Mouse (Mus musculus) liver, embryonic 14.5 days (tissue): ENCODE measurements at regions not wholly inside any gene's neighbourhood (a gene's known extent, or its start where the extent isn't known, plus 50 kb on each side); places are given as distances from the start of the nearest gene placed in this dataset.
"Not testable (repeated sequence)": the region's sequence is repeated elsewhere in the genome, so short reads cannot be mapped to it uniquely, and the experiment has no call there.

Source experiments
- ATAC-seq: fragments of 200-750 bp; cut with Nextera tagmentation; 2 replicates; pipeline ENCODE4 v1.8.0; 2017; ENCODE audit warnings: moderate number of reproducible peaks, mild to moderate bottlenecking, moderate library complexity; ENCODE audit not compliant: insufficient read depth
- DNase-seq, 3 experiments: peaks; one replicate each; pipeline ENCODE4 v3.0.0-alpha.2; 2012 to 2013; ENCODE audit warnings: low read depth in 3 of 3, low spot score in 3 of 3
- H3K27ac ChIP-seq: fragments of 300-500 bp; sonication (generic); 2 replicates; pipeline ENCODE4 v1.5.1; 2014; ENCODE audit warnings: moderate library complexity, mild to moderate bottlenecking, control low read depth, inconsistent platforms
- H3K27me3 ChIP-seq: fragments of 300-500 bp; sonication (generic); 2 replicates; pipeline ENCODE4 v1.6.1; 2014; ENCODE audit warnings: mild to moderate bottlenecking, low read length, moderate library complexity; ENCODE audit not compliant: control insufficient read depth, insufficient read depth
- H3K36me3 ChIP-seq: fragments of 300-500 bp; sonication (generic); replicated peaks from 2 replicates; pipeline ENCODE4 v1.6.1; 2014; ENCODE audit warnings: low read depth; ENCODE audit not compliant: control insufficient read depth, insufficient read depth
- H3K4me1 ChIP-seq, 2 experiments: fragments of 200-500 bp in 1 of 2; fragments of 300-500 bp in 1 of 2; sonication (generic) in 1 of 2; replicated peaks; 2 replicates each; pipeline ENCODE4 v1.6.1; 2012 to 2014; ENCODE audit warnings: antibody characterized with exemption in 1 of 2, inconsistent platforms in 1 of 2, low read length in 1 of 2; ENCODE audit not compliant: control insufficient read depth in 2 of 2, insufficient read depth in 2 of 2
- H3K4me2 ChIP-seq: fragments of 300-500 bp; sonication (generic); 2 replicates; pipeline ENCODE4 v1.6.1; 2014; ENCODE audit warnings: low read depth, mild to moderate bottlenecking, control low read depth, moderate library complexity
- H3K4me3 ChIP-seq, 2 experiments: fragments of 200-500 bp in 1 of 2; fragments of 300-500 bp in 1 of 2; sonication (generic) in 1 of 2; 2 replicates each; pipeline ENCODE4 v1.5.1; 2012 to 2014; ENCODE audit warnings: low read depth in 2 of 2, low read length in 2 of 2, mild to moderate bottlenecking in 2 of 2, control low read depth in 1 of 2, inconsistent platforms in 1 of 2, moderate library complexity in 1 of 2; ENCODE audit not compliant: insufficient read depth in 1 of 2
- H3K9ac ChIP-seq: fragments of 300-500 bp; sonication (generic); replicated peaks from 2 replicates; pipeline ENCODE4 v1.6.1; 2014; ENCODE audit warnings: mild to moderate bottlenecking, control low read depth, moderate library complexity
- H3K9me3 ChIP-seq: fragments of 300-500 bp; sonication (generic); 2 replicates; pipeline ENCODE4 v1.6.1; 2016; ENCODE audit warnings: low read length, mixed read lengths; ENCODE audit not compliant: control insufficient read depth
- CTCF ChIP-seq: IDR thresholded peaks from 2 replicates; pipeline ENCODE4 v1.5.1; 2016; ENCODE audit warnings: antibody characterized with exemption, low read depth, control low read depth
- EP300 ChIP-seq: IDR thresholded peaks from 2 replicates; pipeline ENCODE4 v1.6.1; 2016; ENCODE audit warnings: antibody characterized with exemption, low read depth
- WGBS: fragments of 180-500 bp; shearing (Covaris S2); extraction: QIAGEN DNeasy Blood & Tissue Kit; methylation state at CpG from one replicate; pipeline ENCODE4 v1.1.7; 2014; ENCODE audit not compliant: insufficient replicate concordance; 5-methylcytosine and 5-hydroxymethylcytosine counted together

DNA sequence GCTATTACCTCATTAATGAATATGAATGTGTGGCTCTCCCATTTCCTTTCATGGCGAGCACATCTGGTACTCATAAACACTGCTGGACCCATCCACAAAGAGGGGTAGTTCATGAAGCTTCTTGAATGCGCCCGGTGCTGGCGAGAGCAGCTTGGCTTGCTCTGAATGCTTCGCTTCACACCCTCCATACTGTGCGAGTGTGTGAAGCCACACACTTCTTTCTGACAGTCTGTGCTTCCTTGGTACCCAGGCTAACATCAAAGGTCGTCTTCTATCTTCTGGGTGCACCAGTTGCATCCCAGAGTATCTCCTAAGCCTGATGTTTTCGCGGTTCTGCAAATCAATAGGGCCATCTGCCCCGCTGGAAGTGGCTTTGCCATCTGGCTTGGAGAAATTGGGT is 85.8 kb upstream of the Cntn1 start:
- Histone ChIP-seq H3K4me2 (no peak overlapping the region), H3K36me3 (no peaks in the 10 kb centered on the region), H3K27ac (no peak overlapping the region), H3K27me3 (no peaks in the 10 kb centered on the region), H3K4me1 (no peaks in the 10 kb centered on the region), H3K4me3 (no peak overlapping the region), H3K9ac (no peak overlapping the region), H3K9me3 (no peaks in the 10 kb centered on the region)
- ATAC-seq: no peak
- no peak for TF ChIP-seq CTCF
- TF ChIP-seq EP300: no peak
- WGBS: 61% methylated on average over 10 of the region's 10 CpGs
- DNase-seq: no peak

DNA sequence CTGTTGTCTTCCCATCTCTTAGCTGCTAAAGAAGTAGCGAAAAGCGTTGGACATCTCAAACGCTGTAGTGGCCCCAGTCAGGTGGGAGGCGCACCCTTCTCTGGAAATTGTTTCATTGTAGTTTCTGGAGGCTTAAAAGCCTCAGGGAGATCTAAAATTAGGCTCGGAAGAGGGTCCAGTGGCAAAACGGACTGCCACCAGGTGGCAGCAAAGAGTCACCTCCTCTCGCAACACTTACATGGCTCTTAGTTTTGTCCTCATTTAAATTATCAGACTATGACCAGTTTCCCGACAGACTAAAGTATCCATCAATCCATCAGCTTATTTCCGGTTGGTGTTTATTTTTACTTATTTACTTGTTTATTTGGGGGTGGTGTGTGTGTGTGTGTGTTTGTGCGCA is 81.6 kb upstream of the Cntn1 start:
- no peak overlapping the region for H3K27ac ChIP-seq
- H3K4me1 ChIP-seq: no peaks in the 10 kb centered on the region
- no peaks in the 10 kb centered on the region for H3K27me3 ChIP-seq
- ATAC-seq: no peak
- no peak for DNase-seq
- no peaks in the 10 kb centered on the region for H3K36me3 ChIP-seq
- no peak overlapping the region for H3K4me3 ChIP-seq
- WGBS: 23% methylated on average over 10 of the region's 10 CpGs
- no peak for TF ChIP-seq EP300
- peak; percentile 67 for TF ChIP-seq CTCF
- no peak overlapping the region for H3K4me2 ChIP-seq
- no peak overlapping the region for H3K9ac ChIP-seq
- no peaks in the 10 kb centered on the region for H3K9me3 ChIP-seq

GRCm38 (mm10) chr15:91971411-91971810 is 79.6 kb upstream of the Cntn1 start:
- ATAC-seq (no peak), DNase-seq (no peak)
- H3K4me2 ChIP-seq: no peak overlapping the region
- H3K27me3 ChIP-seq: no peaks in the 10 kb centered on the region
- no peaks in the 10 kb centered on the region for H3K36me3 ChIP-seq
- no peaks in the 10 kb centered on the region for H3K9me3 ChIP-seq
- no peak overlapping the region for H3K27ac ChIP-seq
- 36% methylated on average over 3 of the region's 3 CpGs for WGBS
- H3K4me3 ChIP-seq: no peak overlapping the region
- no peak overlapping the region for H3K9ac ChIP-seq
- no peak for TF ChIP-seq EP300
- no peak for TF ChIP-seq CTCF
- no peaks in the 10 kb centered on the region for H3K4me1 ChIP-seq

DNA sequence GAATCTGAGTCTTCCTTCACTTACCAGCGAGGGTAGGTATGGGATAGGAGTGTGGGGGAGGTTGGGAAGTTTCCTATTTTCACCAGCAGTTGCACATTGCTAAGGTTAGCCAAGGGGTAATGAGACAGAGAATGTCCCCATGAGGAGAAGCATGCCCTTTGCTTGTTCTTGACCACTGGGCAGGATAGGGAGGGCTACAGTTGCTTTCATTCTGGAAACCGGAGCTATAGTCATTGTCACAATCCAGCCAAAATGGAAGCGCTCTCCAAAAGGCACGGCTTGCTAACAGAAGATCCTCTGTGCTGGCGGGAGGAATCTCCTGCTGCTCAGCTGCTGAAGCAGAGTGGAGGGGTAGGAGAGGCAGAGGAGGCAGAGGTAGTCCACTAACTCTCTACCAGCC is 79.1 kb upstream of the Cntn1 start:
- TF ChIP-seq CTCF: no peak
- DNase-seq (no peak), ATAC-seq (no peak)
- 26% methylated on average over 5 of the region's 5 CpGs for WGBS
- H3K36me3 ChIP-seq: no peaks in the 10 kb centered on the region
- H3K4me1 ChIP-seq: no peaks in the 10 kb centered on the region
- H3K27me3 ChIP-seq: no peaks in the 10 kb centered on the region
- no peak overlapping the region for H3K27ac ChIP-seq
- H3K4me2 ChIP-seq: no peak overlapping the region
- no peak overlapping the region for H3K4me3 ChIP-seq
- no peaks in the 10 kb centered on the region for H3K9me3 ChIP-seq
- H3K9ac ChIP-seq: no peak overlapping the region

DNA sequence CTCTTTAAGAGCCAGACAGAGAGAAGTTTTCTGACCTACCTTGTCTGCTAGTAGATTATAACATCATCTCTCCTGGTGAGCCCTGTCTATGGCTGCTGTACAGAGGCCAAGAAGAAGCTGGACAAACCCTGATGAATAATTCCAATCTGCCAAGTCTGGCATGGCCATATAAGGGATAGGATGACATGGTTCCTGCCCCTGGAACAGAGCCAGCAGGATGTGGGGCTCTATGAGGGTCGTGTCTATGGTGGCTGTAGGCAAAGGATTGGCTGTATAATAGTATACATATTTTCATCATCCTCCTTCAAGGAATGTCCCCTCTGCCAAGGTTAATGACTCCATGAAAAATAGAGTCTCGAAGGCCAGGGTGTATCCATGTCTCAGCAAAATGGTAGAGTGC is 75.4 kb upstream of the Cntn1 start:
- WGBS: 43% methylated on average over 2 of the region's 2 CpGs
- no peak for DNase-seq
- H3K36me3 ChIP-seq: no peaks in the 10 kb centered on the region

GRCm38 (mm10) chr15:91983186-91983585 is 67.8 kb upstream of the Cntn1 start:
- H3K4me2 ChIP-seq, DNase-seq, H3K4me1 ChIP-seq, H3K27me3 ChIP-seq, H3K36me3 ChIP-seq, H3K9ac ChIP-seq, H3K27ac ChIP-seq, ATAC-seq, H3K4me3 ChIP-seq: not testable (repeated sequence)
- peaks cover 13% of the 10 kb centered on the region for H3K9me3 ChIP-seq
- WGBS: 89% methylated on average over 15 of the region's 15 CpGs

More for the DNA sequence above, 75.4 kb upstream of the Cntn1 start:
- Histone ChIP-seq H3K9me3 (no peaks in the 10 kb centered on the region), H3K4me1 (no peaks in the 10 kb centered on the region), H3K9ac (no peak overlapping the region), H3K27me3 (no peaks in the 10 kb centered on the region), H3K27ac (no peak overlapping the region), H3K4me2 (no peak overlapping the region), H3K4me3 (no peak overlapping the region)
- no peak for ATAC-seq
- TF ChIP-seq CTCF (no peak), EP300 (no peak)
